Mouse (Mus musculus): Measurements from ENCODE around the gene Actrt2. TPM values are rescaled to one million over a fixed set of nuclear protein-coding genes. Genes with fewer than 3 reads are reported as not detected.

The Actrt2 gene
- polyA plus RNA-seq, 1 experiment: not detected

DNA sequence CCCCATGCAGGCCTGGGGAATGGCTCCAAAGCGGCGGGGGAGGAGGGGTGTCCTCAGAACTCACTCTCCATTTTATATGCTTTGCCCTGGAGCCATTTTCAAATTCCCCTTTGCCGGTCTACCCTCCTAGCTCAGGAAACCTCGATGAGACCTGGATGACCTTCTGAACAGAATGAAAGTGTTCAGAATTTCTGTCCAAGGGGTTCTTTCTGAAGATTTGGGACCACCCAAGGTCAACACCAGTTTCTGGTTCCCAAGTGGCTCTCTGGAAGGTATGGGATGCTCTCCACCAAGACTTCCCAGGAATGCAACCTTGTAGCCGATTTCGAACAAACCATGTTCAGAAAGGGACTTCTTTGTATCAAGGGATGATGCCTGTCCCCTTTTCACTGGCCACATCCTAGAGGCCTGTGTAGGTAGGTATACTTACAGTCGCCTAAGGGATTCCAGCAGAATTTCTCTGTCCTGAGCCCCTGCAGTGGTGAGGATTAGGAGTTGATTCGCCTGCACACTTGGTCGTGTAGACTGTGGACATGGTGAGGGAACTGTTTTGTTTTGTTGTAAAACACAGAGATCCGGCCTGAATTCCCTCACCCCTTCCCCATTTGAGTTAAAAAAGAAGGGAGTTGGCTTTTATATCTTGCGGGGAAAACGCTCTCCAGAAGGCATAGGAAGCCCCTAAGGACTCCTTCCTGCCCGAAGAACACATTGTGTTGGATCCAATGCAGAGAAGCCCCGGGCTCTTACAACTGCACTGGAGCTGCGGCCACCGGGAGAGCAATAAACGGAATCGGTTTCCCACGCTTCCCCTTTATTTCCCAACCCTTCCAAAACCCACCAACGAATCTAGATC, 27.0 kb downstream of the Actrt2 start:
- Histone ChIP-seq H3K4me3 (ENCODE audit: insufficient read depth, low read length) (no peak overlapping the region), H3K4me1 (ENCODE audit: control insufficient read depth, insufficient read depth, low read length) (no peaks in the 10 kb centered on the region), H3K27ac (ENCODE audit: insufficient read depth, low read length) (no peak overlapping the region)
- no peak for TF ChIP-seq CTCF (IDR thresholded peaks at IDR 0.05; ENCODE audit: extremely low read depth, insufficient read depth, low read length)
- TF ChIP-seq POLR2A (IDR thresholded peaks at IDR 0.05; ENCODE audit: extremely low read depth, insufficient read depth, low read length): no peak

DNA sequence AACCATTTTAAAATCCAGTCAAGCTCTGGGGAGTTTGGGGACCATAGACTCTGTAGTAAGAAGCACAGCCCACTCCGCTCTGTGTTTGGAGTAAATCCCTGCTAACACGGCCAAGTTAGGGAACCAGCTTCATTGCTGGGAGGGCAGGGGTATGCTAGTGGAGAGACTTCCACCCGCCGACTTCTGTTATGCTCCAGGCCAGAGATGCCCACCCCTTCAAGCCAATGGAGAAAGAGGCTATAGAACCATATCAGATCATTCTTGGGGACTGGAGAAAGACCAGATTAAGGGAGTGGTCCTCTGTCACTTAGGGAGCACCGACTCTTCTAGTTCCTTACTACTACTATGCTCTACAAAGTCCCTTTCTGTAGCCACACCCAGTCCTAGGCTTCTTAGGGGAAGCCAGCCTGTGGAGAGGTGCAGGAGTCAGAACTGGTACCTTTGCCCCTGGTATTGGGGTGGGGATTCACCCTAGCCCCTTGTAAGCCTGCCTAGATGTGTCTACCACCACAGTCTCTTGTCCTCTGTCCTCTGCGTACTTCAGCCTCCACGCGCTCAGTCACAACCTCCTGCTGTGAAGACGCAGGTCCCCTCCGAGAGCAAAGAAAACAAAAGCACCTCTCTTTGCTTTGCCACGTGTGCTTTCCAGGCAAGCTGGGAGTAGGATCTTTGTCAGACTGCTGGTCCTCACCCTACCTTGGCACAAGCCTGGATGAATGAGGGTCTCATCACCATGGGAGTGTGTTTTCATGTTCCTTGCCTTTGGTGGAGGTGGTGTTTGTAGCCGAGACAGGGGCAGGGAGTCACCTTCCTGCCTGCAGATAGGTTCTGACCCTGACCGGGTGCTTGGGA, 27.9 kb downstream of the Actrt2 start:
- H3K27ac ChIP-seq (ENCODE audit: insufficient read depth, low read length): no peak overlapping the region
- H3K4me3 ChIP-seq (ENCODE audit: insufficient read depth, low read length): no peak overlapping the region
- H3K4me1 ChIP-seq (ENCODE audit: control insufficient read depth, insufficient read depth, low read length): no peaks in the 10 kb centered on the region
- no peak for TF ChIP-seq CTCF (IDR thresholded peaks at IDR 0.05; ENCODE audit: extremely low read depth, insufficient read depth, low read length)
- no peak for TF ChIP-seq POLR2A (IDR thresholded peaks at IDR 0.05; ENCODE audit: extremely low read depth, insufficient read depth, low read length)

DNA sequence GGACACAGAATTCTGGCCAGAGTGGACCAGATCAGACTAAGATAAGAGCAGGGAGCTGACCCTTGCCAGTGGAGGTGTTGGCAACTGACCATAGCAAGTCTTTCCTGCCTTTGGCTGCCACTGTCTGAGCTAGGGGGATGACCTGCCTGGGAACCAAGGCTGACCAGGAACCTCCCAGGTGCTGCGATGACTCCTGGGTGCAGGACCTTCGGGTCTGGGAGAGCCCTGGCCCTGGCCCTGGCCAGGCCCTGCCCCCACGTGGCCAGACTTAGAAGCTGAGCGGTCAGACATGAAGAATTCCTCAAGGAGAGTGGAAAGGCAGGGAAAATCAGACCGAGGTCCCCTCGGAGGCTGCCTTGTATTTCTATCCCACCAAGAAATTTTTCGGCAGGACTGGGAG, 28.5 kb downstream of the Actrt2 start:
- H3K27ac ChIP-seq (ENCODE audit: insufficient read depth, low read length): peak overlapping the region; percentile 60; the same call in 1 of the 2 replicates
- H3K4me1 ChIP-seq (ENCODE audit: control insufficient read depth, insufficient read depth, low read length): no peaks in the 10 kb centered on the region
- TF ChIP-seq CTCF (IDR thresholded peaks at IDR 0.05; ENCODE audit: extremely low read depth, insufficient read depth, low read length) (no peak), POLR2A (IDR thresholded peaks at IDR 0.05; ENCODE audit: extremely low read depth, insufficient read depth, low read length) (no peak)
- no peak overlapping the region; the same call in 1 of the 2 replicates for H3K4me3 ChIP-seq (ENCODE audit: insufficient read depth, low read length)

DNA sequence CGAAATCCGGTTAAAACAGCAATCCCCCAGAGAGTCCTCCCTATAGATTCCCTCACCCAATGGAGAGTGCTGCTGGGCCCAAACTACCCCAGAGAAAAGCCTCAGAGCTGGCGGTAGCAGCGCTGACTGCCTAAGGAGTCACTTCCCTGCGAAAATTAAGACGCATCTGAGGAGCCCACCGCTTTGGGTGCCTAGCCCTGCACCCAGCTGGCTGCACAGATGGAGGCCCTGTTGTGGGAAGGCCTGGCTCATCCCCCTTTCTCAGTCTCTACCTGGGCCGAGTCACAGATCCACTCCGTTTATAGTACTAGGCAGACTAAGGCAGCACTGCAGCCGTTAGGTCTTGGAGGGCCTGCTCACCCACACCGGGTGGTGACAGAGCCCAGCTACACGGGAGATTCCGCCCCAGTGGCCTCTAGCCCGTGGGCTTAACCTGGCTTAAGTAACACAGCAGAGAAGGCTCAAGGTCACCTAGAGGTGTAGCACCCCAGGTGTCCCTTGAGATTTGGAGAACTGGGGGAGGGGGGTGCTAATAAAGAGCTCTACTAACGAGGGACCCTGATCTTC, 29.3 kb downstream of the Actrt2 start:
- Histone ChIP-seq H3K27ac (ENCODE audit: insufficient read depth, low read length) (peak overlapping the region; percentile 66), H3K4me1 (ENCODE audit: control insufficient read depth, insufficient read depth, low read length) (no peaks in the 10 kb centered on the region), H3K4me3 (ENCODE audit: insufficient read depth, low read length) (peak overlapping the region; percentile 31)
- TF ChIP-seq CTCF (IDR thresholded peaks at IDR 0.05; ENCODE audit: extremely low read depth, insufficient read depth, low read length) (no peak), POLR2A (IDR thresholded peaks at IDR 0.05; ENCODE audit: extremely low read depth, insufficient read depth, low read length) (no peak)

DNA sequence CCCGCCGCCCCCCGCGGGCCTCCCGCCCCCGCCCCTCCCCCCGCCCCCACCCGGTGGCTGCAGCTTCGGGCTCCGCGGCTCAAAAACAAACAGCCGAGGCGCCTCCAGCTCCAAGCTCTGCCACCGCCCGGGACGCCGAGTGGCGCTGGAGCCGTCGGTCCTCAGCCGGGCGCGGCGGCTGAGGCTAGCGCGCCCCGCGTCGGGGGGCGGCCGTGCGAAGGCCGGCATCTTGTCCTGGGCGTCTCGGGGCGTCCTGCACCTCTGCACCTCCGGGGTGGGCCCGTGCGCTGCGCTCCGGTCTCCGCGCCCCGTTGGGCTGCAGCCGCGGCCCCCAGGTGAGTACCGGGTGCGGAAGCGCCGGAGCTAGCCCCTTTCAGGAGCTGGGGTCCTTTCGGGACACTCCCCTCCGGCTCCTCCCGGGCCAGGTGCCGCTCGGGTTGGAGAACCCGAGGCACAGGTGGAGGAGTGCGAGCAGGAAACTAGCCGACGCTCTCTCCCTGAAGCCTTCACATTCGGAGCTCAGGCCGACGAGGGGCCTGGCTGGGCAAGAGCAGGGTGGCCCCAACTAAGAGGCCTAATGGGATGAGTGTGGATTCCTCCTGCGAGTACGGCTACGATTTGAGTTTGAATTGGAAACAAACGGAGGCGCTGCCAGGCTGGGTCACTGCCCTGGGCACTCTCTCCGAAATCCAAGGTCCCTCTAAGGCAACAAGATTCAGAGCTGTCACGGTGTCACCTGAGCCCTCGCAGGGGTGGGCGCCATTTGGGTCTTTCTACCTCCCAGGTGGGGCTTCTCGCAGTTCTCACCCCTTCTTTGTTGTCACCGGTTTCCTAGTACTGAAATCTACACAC, 30.0 kb downstream of the Actrt2 start:
- Histone ChIP-seq H3K4me3 (ENCODE audit: insufficient read depth, low read length) (peak overlapping the region; percentile 31), H3K4me1 (ENCODE audit: control insufficient read depth, insufficient read depth, low read length) (no peaks in the 10 kb centered on the region), H3K27ac (ENCODE audit: insufficient read depth, low read length) (peak overlapping the region; percentile 66)
- TF ChIP-seq POLR2A (IDR thresholded peaks at IDR 0.05; ENCODE audit: extremely low read depth, insufficient read depth, low read length) (no peak), CTCF (IDR thresholded peaks at IDR 0.05; ENCODE audit: extremely low read depth, insufficient read depth, low read length) (no peak)

DNA sequence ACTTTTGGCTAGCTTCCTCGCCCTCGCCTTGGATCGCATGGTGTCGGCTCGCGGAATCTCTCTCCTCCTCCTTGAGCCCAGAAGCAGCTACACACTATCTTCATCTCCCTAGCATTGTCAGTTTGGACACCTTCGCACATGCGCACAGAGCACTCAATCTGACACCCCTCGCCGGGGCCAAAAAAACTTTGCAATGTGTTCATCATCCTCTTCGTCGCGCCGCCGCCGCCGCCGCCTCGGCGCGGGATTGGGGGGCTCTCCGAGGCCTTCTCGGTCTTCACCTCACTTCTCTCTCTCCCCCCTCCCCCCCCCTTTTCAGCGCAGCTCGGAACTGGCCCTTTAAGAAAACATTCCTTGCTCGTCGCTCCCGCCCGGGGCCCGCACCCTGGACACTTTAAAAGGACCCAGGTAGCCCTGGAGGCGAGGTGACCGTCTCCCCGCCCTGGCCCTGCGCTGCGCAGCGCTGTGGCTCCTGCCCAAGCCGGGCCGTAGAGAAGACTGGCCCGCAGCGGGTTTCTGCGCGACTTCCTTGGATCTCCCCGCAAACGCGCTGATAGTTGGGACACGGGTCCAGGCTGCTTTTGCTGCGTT, 30.9 kb downstream of the Actrt2 start, which contains the start of gene Prdm16:
Gene Prdm16, minus strand, starts transcription at position 153 of the 591 bp plus-strand sequence.
- H3K4me1 ChIP-seq (ENCODE audit: control insufficient read depth, insufficient read depth, low read length): no peaks in the 10 kb centered on the region
- peak within 1 kb of the TSS; percentile 87 for H3K27ac ChIP-seq (ENCODE audit: insufficient read depth, low read length)
- peak within 1 kb of the TSS; percentile 36 for H3K4me3 ChIP-seq (ENCODE audit: insufficient read depth, low read length)
- no peak for TF ChIP-seq POLR2A (IDR thresholded peaks at IDR 0.05; ENCODE audit: extremely low read depth, insufficient read depth, low read length)
- no peak for TF ChIP-seq CTCF (IDR thresholded peaks at IDR 0.05; ENCODE audit: extremely low read depth, insufficient read depth, low read length)

DNA sequence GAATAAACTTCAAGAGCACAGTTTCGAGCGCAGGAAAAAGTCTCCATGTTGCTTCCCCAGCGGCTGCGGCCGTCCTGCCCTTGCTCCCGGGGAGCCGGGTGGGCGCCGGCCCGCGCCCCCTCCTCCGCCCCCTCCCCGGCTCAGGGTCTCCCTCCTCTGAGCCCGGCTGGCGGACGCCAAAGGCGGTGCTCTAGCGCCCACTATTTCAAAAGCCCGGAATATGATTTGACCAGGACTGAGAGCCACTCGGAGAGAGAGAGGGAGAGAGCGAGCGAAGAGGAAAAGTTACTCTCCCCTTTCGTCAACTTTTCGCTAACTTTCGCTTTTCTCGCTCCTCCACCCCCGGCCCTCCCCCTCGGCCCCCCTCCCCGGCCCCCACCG, 31.6 kb downstream of the Actrt2 start:
- no peaks in the 10 kb centered on the region for H3K4me1 ChIP-seq (ENCODE audit: control insufficient read depth, insufficient read depth, low read length)
- peak overlapping the region; percentile 75; the same call in 1 of the 2 replicates for H3K27ac ChIP-seq (ENCODE audit: insufficient read depth, low read length)
- no peak for TF ChIP-seq POLR2A (IDR thresholded peaks at IDR 0.05; ENCODE audit: extremely low read depth, insufficient read depth, low read length)
- peak; percentile 2; the same call in 1 of the 2 replicates for TF ChIP-seq CTCF (IDR thresholded peaks at IDR 0.05; ENCODE audit: extremely low read depth, insufficient read depth, low read length)
- peak overlapping the region; percentile 36 for H3K4me3 ChIP-seq (ENCODE audit: insufficient read depth, low read length)

DNA sequence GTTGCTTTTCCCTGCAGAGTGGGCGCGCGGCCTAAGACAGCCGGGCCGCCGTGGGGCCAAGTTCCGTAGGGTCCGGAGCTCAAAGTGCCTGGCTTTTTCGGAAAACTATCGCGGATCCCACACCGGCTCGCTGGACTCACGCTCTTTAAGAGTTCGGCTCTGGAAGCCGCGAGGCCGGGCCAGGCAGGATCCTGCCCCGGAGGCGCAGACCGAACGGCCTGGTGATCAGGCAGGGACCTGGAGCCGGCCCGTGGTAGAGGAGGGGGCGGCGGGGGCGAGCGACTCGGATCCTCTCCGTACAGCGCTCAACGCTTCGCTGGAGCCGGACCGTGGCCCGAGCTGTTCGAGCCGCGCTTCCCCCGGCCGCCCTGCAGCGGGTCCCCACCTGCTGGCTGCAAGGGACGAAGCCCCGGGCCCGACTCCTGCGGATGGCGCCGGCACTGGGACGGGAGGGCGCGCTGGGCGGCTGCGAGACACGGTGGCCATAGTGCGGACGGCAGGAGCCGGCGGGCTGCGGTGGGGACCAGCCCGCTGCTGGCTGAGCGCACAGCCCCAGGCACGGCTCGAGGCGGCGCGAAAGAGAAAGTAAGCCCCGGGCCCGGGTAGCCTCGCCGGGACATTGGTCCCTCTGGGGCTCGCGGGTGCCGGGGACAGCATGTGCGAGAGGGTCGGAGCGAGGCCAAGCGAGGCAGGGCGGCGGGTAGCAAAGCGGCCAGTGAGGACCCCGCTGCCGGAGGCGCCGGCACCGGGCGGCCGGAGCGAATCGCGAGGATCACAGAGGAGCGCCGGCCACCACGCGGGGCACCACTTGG, 32.2 kb downstream of the Actrt2 start:
- Histone ChIP-seq H3K27ac (ENCODE audit: insufficient read depth, low read length) (peak overlapping the region; percentile 75), H3K4me1 (ENCODE audit: control insufficient read depth, insufficient read depth, low read length) (no peaks in the 10 kb centered on the region), H3K4me3 (ENCODE audit: insufficient read depth, low read length) (peak overlapping the region; percentile 36)
- TF ChIP-seq POLR2A (IDR thresholded peaks at IDR 0.05; ENCODE audit: extremely low read depth, insufficient read depth, low read length) (no peak), CTCF (IDR thresholded peaks at IDR 0.05; ENCODE audit: extremely low read depth, insufficient read depth, low read length) (no peak)
